Mouse (Mus musculus): ENCODE measurements around the gene Slc5a10.

- TF ChIP-seq USF1 (IDR thresholded peaks at IDR 0.05; ENCODE audit: low read depth) (no peak), CTCF (IDR thresholded peaks at IDR 0.05; ENCODE audit: control insufficient read depth, insufficient read depth, insufficient read length) (no peak)
Observed at GRCm38 (mm10) chr11:61706232-61706631, 14.4 kb downstream of the Slc5a10 start.
